Mouse (Mus musculus): ENCODE data around the gene Srsf4. TPM values are rescaled to one million over a fixed set of nuclear protein-coding genes. Genes with fewer than 3 reads are reported as not detected.

The Srsf4 gene
- polyA plus RNA-seq, 2 experiments = 43.4 to 45.3 TPM

GRCm38 (mm10) chr4:131872672-131873292, 635 bp upstream of the Srsf4 start:
- ATAC-seq (ENCODE audit: insufficient read depth) (peak; percentile 5), DNase-seq (ENCODE audit: low read depth in 3 of 3, low spot score in 3 of 3) (no peak)
- 7% methylated on average over 11 of the region's 11 CpGs for WGBS (ENCODE audit: insufficient replicate concordance)
- Histone ChIP-seq H3K27ac (peak overlapping the region; percentile 75), H3K36me3 (replicated peaks; ENCODE audit: control insufficient read depth, insufficient read depth, low read depth) (peaks cover 4% of the 10 kb centered on the region), H3K4me3 (ENCODE audit: insufficient read depth in 1 of 2, low read depth in 2 of 2, low read length in 2 of 2) (peak overlapping the region; percentile 64 to 87), H3K27me3 (ENCODE audit: control insufficient read depth, insufficient read depth, low read length) (no peaks in the 10 kb centered on the region), H3K9me3 (ENCODE audit: control insufficient read depth, low read length) (no peaks in the 10 kb centered on the region), H3K4me2 (ENCODE audit: low read depth) (peak overlapping the region; percentile 86), H3K4me1 (replicated peaks; ENCODE audit: control insufficient read depth in 2 of 2, insufficient read depth in 2 of 2, low read length in 1 of 2) (peaks cover 24 to 29% of the 10 kb centered on the region in 2 experiments), H3K9ac (replicated peaks) (peak overlapping the region; percentile 87)
- no peak for TF ChIP-seq CTCF (IDR thresholded peaks at IDR 0.05; ENCODE audit: low read depth)
- no peak for TF ChIP-seq EP300 (IDR thresholded peaks at IDR 0.05; ENCODE audit: low read depth)

GRCm38 (mm10) chr4:131874169-131874536, 736 bp downstream of the Srsf4 start:
- Histone ChIP-seq H3K4me2 (ENCODE audit: low read depth) (peak overlapping the region; percentile 95), H3K4me3 (ENCODE audit: insufficient read depth in 1 of 2, low read depth in 2 of 2, low read length in 2 of 2) (peak overlapping the region; percentile 86 to 87), H3K9ac (replicated peaks) (peak overlapping the region; percentile 99), H3K4me1 (replicated peaks; ENCODE audit: control insufficient read depth in 2 of 2, insufficient read depth in 2 of 2, low read length in 1 of 2) (peaks cover 21 to 24% of the 10 kb centered on the region in 2 experiments), H3K36me3 (replicated peaks; ENCODE audit: control insufficient read depth, insufficient read depth, low read depth) (peaks cover 4% of the 10 kb centered on the region), H3K27ac (peak overlapping the region; percentile 75), H3K9me3 (ENCODE audit: control insufficient read depth, low read length) (no peaks in the 10 kb centered on the region), H3K27me3 (ENCODE audit: control insufficient read depth, insufficient read depth, low read length) (no peaks in the 10 kb centered on the region)
- ATAC-seq (ENCODE audit: insufficient read depth) (peak; percentile 29), DNase-seq (ENCODE audit: low read depth in 3 of 3, low spot score in 3 of 3) (peak in 2 of 3 experiments; percentile 37 to 55)
- TF ChIP-seq EP300 (IDR thresholded peaks at IDR 0.05; ENCODE audit: low read depth) (no peak), CTCF (IDR thresholded peaks at IDR 0.05; ENCODE audit: low read depth) (no peak)
- under 1% methylated on average over 20 of the region's 20 CpGs for WGBS (ENCODE audit: insufficient replicate concordance)

GRCm38 (mm10) chr4:131874567-131874966, 1.1 kb downstream of the Srsf4 start:
- Histone ChIP-seq H3K27me3 (ENCODE audit: control insufficient read depth, insufficient read depth, low read length) (no peaks in the 10 kb centered on the region), H3K4me2 (ENCODE audit: low read depth) (peak overlapping the region; percentile 95), H3K4me3 (ENCODE audit: insufficient read depth in 1 of 2, low read depth in 2 of 2, low read length in 2 of 2) (peak overlapping the region; percentile 86 to 87), H3K27ac (peak overlapping the region; percentile 75), H3K4me1 (replicated peaks; ENCODE audit: control insufficient read depth in 2 of 2, insufficient read depth in 2 of 2, low read length in 1 of 2) (peaks cover 21 to 23% of the 10 kb centered on the region in 2 experiments), H3K36me3 (replicated peaks; ENCODE audit: control insufficient read depth, insufficient read depth, low read depth) (peaks cover 4% of the 10 kb centered on the region), H3K9ac (replicated peaks) (peak overlapping the region; percentile 99), H3K9me3 (ENCODE audit: control insufficient read depth, low read length) (no peaks in the 10 kb centered on the region)
- TF ChIP-seq EP300 (IDR thresholded peaks at IDR 0.05; ENCODE audit: low read depth) = no peak
- no peak for TF ChIP-seq CTCF (IDR thresholded peaks at IDR 0.05; ENCODE audit: low read depth)
- DNase-seq (ENCODE audit: low read depth in 3 of 3, low spot score in 3 of 3) (peak in 1 of 3 experiments; percentile 36), ATAC-seq (ENCODE audit: insufficient read depth) (no peak)
- WGBS (ENCODE audit: insufficient replicate concordance) = 2% methylated on average over 11 of the region's 11 CpGs

- WGBS (ENCODE audit: insufficient replicate concordance) = 24% methylated on average over 3 of the region's 3 CpGs
- DNase-seq (ENCODE audit: low read depth in 3 of 3, low spot score in 3 of 3) = no peak
- Histone ChIP-seq H3K9me3 (ENCODE audit: control insufficient read depth, low read length) (no peaks in the 10 kb centered on the region), H3K36me3 (replicated peaks; ENCODE audit: control insufficient read depth, insufficient read depth, low read depth) (peaks cover 4% of the 10 kb centered on the region), H3K9ac (replicated peaks) (peak overlapping the region; percentile 99), H3K4me1 (replicated peaks; ENCODE audit: control insufficient read depth in 2 of 2, insufficient read depth in 2 of 2, low read length in 1 of 2) (peaks cover 21 to 23% of the 10 kb centered on the region in 2 experiments), H3K4me3 (ENCODE audit: insufficient read depth in 1 of 2, low read depth in 2 of 2, low read length in 2 of 2) (peak overlapping the region; percentile 86 to 87), H3K4me2 (ENCODE audit: low read depth) (peak overlapping the region; percentile 95), H3K27ac (peak overlapping the region; percentile 17), H3K27me3 (ENCODE audit: control insufficient read depth, insufficient read depth, low read length) (no peaks in the 10 kb centered on the region)
- ATAC-seq (ENCODE audit: insufficient read depth) = no peak
- TF ChIP-seq EP300 (IDR thresholded peaks at IDR 0.05; ENCODE audit: low read depth) (no peak), CTCF (IDR thresholded peaks at IDR 0.05; ENCODE audit: low read depth) (no peak)
Observed at GRCm38 (mm10) chr4:131875242-131875641, 1.8 kb downstream of the Srsf4 start.

GRCm38 (mm10) chr4:131876836-131877235, 3.4 kb downstream of the Srsf4 start:
- ATAC-seq (ENCODE audit: insufficient read depth) = no peak
- Histone ChIP-seq H3K27ac (no peak overlapping the region), H3K36me3 (replicated peaks; ENCODE audit: control insufficient read depth, insufficient read depth, low read depth) (peaks cover 4% of the 10 kb centered on the region), H3K9me3 (ENCODE audit: control insufficient read depth, low read length) (no peaks in the 10 kb centered on the region), H3K4me1 (replicated peaks; ENCODE audit: control insufficient read depth in 2 of 2, insufficient read depth in 2 of 2, low read length in 1 of 2) (peaks cover 21 to 23% of the 10 kb centered on the region in 2 experiments), H3K4me3 (ENCODE audit: insufficient read depth in 1 of 2, low read depth in 2 of 2, low read length in 2 of 2) (no peak overlapping the region), H3K9ac (replicated peaks) (no peak overlapping the region), H3K4me2 (ENCODE audit: low read depth) (peak overlapping the region; percentile 25; the same call in 1 of the 2 replicates), H3K27me3 (ENCODE audit: control insufficient read depth, insufficient read depth, low read length) (no peaks in the 10 kb centered on the region)
- 65% methylated on average over 2 of the region's 2 CpGs for WGBS (ENCODE audit: insufficient replicate concordance)
- TF ChIP-seq CTCF (IDR thresholded peaks at IDR 0.05; ENCODE audit: low read depth) (no peak), EP300 (IDR thresholded peaks at IDR 0.05; ENCODE audit: low read depth) (no peak)
- DNase-seq (ENCODE audit: low read depth in 3 of 3, low spot score in 3 of 3) = no peak

All from liver, embryonic 14.5 days (tissue).